Mouse (Mus musculus) Patski (cell line): ENCODE results near the gene Wfdc3. TPM values are rescaled to one million over a fixed set of nuclear protein-coding genes. Genes with fewer than 3 reads are reported as not detected.

Experiments used
- ATAC-seq: fragments of 100-300 bp; one replicate; pipeline ENCODE4 v1.8.0; 2021
- CTCF ChIA-PET: fragments of 350-600 bp; sonication (Branson Sonifier 250); formaldehyde crosslinking; loops from one replicate; lab custom pipeline; 2022; ENCODE audit warnings: inconsistent platforms; lab: Charles Lee
- POLR2A ChIA-PET: fragments of 350-600 bp; sonication (Branson Sonifier 250); formaldehyde crosslinking; loops from one replicate; lab custom pipeline; 2022; ENCODE audit warnings: antibody characterized with exemption, inconsistent platforms; lab: Charles Lee
- DNase-seq: peaks from one replicate; pipeline ENCODE4 v3.0.0-alpha.2; 2011; ENCODE audit warnings: low read depth, low spot score
- H3K27me3 ChIP-seq: fragments of 371-371 bp; one replicate; pipeline ENCODE4 v1.5.1; 2021
- CTCF ChIP-seq: fragments of 100-300 bp; IDR thresholded peaks from one replicate; pipeline ENCODE4 v1.5.1; 2021
- in situ Hi-C: fragments of 300-500 bp; cut with MboI; formaldehyde crosslinking; loops from 3 replicates; pipeline ENCODE4 v1.11.1; 2018; ENCODE audit warnings: low pct_unique_long_range_greater_than_20kb, mixed read lengths
- polyA plus RNA-seq: library from polyadenylated mRNA; unstranded; gene quantifications from one replicate; pipeline ENCODE4 v1.2.3, GENCODE M21; 2021

Gene Wfdc3
- polyA plus RNA-seq, 1 experiment from 2014 or later: 0.47 TPM

DNA sequence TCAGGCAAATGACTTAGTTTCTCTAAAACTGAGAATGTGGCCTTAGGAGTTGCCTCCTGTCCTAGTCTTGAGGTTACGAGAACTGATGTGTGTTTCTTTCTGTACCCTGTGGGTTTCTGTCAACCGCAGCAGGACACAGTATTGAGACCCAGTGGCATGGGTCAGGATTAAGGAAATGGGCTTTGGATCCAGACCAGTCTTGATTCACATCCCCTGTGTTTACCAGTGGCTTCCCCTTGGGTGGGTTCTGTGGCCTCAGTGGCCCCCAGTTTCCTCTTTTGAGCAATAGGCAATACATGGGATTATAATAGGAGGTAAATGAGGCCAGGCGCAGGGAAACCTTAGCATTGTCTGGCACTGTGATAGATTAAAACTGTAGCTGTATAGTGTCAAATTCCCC is 41.3 kb upstream of the Wfdc3 start:
- DNase-seq: no peak
- H3K27me3 ChIP-seq: no peaks in the 10 kb centered on the region
- CTCF ChIA-PET: interaction anchor here (1.0 to 2.9 kb wide), 4 partner anchors 11 to 56 kb away, joined by 3 to 17 read pairs (median 4); partner anchors contain the start of genes Acot8 and Zswim3
- TF ChIP-seq CTCF: no peak
- ATAC-seq: no peak
- POLR2A ChIA-PET: no interaction called here
- in situ Hi-C loops: no loop called here

GRCm38 (mm10) chr2:164786388-164786885 is 40.7 kb upstream of the Wfdc3 start:
- TF ChIP-seq CTCF: no peak
- H3K27me3 ChIP-seq: no peaks in the 10 kb centered on the region
- ChIA-PET POLR2A (interaction anchor here (1.2 to 1.3 kb wide), 2 partner anchors 13 to 92 kb away, joined by 3 to 6 read pairs; partner anchors contain the start of gene Pcif1), CTCF (interaction anchor here (1.0 to 1.5 kb wide), 3 partner anchors 12 to 56 kb away, joined by 3 to 5 read pairs (median 4); no protein-coding TSS in a partner anchor)
- DNase-seq (no peak), ATAC-seq (peak; percentile 17)
- in situ Hi-C loops: no loop called here

GRCm38 (mm10) chr2:164785481-164786387 is 40.0 kb upstream of the Wfdc3 start, which contains the start of gene Snx21:
Gene Snx21, plus strand, starts transcription at chr2:164785823.
- DNase-seq: peak; percentile 53
- ChIA-PET POLR2A (interaction anchor here (0.7 to 1.3 kb wide), 3 partner anchors 14 to 93 kb away, joined by 3 to 6 read pairs (median 3); partner anchors contain the start of gene Pcif1), CTCF (interaction anchor here (1.0 to 1.8 kb wide), 6 partner anchors 8 to 57 kb away, joined by 3 to 12 read pairs (median 4); no protein-coding TSS in a partner anchor)
- in situ Hi-C loops: no loop called here
- no peaks in the 10 kb centered on the region for H3K27me3 ChIP-seq
- ATAC-seq: peak; percentile 92
- TF ChIP-seq CTCF: no peak

- CTCF ChIA-PET: interaction anchor here (1.3 to 2.1 kb wide), 6 partner anchors 8 to 25 kb away, joined by 3 to 12 read pairs (median 4); no protein-coding TSS in a partner anchor
- ATAC-seq (no peak), DNase-seq (no peak)
Measured at GRCm38 (mm10) chr2:164784869-164785420, 39.2 kb upstream of the Wfdc3 start.

DNA sequence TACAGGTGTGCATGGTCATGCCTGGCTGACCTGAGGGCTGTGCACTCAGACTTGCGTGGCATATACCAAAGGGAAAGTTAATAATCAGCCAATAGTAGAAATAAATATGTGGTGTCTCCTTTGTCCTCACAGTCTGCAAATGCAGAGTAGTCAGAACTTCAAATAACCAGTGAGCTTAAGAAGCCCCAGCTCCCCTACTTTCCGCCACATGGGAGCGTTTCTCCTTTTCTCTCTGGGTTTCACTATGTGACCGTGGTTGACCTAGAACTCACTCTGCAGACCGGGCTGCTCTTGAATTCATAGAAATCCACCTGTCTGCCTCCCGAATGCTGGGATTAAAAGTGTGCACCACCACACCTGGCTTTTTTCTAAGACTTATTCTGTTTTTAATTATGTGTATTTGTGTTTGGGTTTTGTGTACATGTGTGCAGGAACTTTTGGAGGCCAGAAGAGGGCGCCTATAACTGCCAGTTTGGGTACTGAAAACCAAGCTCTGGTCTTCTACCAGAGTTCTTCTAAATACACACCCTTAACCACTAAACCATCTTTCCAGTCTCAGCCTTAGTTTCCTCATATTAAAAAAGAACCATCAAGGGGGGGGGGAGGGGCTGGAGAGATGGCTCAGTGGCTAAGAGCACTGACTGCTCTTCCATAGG is 38.3 kb upstream of the Wfdc3 start:
- ATAC-seq (no peak), DNase-seq (no peak)
- in situ Hi-C loops: no loop called here
- no peak for TF ChIP-seq CTCF
- ChIA-PET CTCF (interaction anchor here (1.3 to 2.1 kb wide), 3 partner anchors 10 to 15 kb away, joined by 4 to 9 read pairs (median 4); no protein-coding TSS in a partner anchor), POLR2A (interaction anchor here (1.0 kb wide), 1 partner anchor 25 kb away, joined by 3 read pairs; no protein-coding TSS in a partner anchor)
- H3K27me3 ChIP-seq: no peaks in the 10 kb centered on the region

More at GRCm38 (mm10) chr2:164784869-164785420, 39.2 kb upstream of the Wfdc3 start:
- in situ Hi-C loops: no loop called here
- no peaks in the 10 kb centered on the region for H3K27me3 ChIP-seq
- TF ChIP-seq CTCF: no peak
- POLR2A ChIA-PET: interaction anchor here (0.7 kb wide), 1 partner anchor 36 kb away, joined by 3 read pairs; no protein-coding TSS in a partner anchor

DNA sequence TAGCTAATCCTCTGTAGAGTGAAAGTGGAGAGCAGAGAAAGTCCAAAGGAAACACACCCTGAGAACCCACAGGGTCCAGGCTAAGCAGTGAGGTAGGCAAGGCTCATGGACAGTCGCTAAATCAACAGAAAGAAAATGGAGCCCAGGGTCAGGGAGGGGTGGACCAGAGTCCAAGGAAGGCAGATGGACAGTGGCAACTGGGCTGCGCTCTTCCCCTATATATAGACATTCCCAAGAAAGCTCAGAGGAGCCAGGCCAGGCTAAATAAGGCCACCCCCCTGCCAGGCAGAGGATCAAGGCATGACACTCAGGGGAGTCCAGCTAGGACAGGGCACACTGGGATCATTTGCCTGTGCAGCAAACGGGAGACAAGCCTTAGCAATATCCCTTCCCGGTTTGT is 36.1 kb upstream of the Wfdc3 start:
- ATAC-seq: no peak
- ChIA-PET CTCF (no interaction called here), POLR2A (no interaction called here)
- H3K27me3 ChIP-seq: no peaks in the 10 kb centered on the region
- no peak for TF ChIP-seq CTCF
- in situ Hi-C loops: no loop called here
- DNase-seq: no peak

DNA sequence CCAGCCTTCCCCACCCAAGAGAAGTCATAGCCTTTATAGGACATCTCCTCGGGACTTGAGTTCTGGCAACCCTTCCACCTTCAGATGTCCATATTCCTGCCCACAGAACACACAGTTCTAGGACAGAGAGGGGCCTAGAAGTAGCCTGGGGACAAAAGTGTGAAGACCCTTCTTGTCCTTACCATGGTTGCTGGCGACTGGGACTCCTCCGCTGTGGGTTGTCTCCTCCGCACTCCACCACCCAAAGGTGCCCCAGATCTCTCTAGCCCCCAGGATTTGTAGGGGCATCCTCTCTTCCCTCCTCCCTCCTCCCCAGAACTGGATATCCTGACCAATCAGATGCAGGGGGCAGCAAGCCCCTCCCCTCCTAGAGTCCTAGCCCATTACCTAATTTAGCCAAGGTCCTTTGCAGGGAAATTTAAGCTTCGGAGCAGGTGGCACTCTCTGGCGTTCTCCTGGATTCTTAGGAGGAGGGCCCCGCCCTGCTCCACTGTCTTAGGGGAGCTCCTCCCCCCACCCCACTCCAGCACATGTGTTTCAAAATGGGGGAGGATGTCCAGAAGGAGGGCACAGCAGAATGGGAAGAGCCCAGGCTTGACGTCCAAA is 33.9 kb upstream of the Wfdc3 start, which contains the start of gene Tnnc2:
Gene Tnnc2, minus strand, starts transcription at position 487 of the 606 bp plus-strand sequence.
- H3K27me3 ChIP-seq: no peaks in the 10 kb centered on the region
- CTCF ChIA-PET: interaction anchor here (1.4 kb wide), 1 partner anchor 14 kb away, joined by 6 read pairs; no protein-coding TSS in a partner anchor
- no peak for TF ChIP-seq CTCF
- POLR2A ChIA-PET: interaction anchor here (1.1 kb wide), 1 partner anchor 13 kb away, joined by 3 read pairs; no protein-coding TSS in a partner anchor
- in situ Hi-C loops: no loop called here
- ATAC-seq: no peak
- DNase-seq: no peak

DNA sequence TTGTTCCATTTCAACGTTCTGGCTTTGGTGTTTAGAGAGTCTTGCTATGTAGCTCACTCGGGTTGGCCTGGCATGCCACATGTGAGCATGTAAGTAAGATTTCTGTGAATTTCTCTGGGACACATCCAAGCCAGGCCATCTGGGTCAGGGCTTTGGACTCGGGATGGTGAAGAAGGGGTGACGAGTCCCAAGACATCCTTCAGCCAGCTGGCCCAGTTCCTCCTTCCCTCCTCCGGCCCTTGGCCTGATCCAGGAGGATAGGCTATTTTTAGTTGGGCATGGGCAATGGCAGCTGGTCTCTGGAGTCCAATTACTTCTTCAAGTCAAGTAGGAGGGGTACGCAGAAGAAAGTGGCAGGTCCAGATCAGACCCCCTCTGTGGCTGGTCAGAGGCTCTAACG is 33.1 kb upstream of the Wfdc3 start:
- no peak for TF ChIP-seq CTCF
- DNase-seq: no peak
- H3K27me3 ChIP-seq: no peaks in the 10 kb centered on the region
- CTCF ChIA-PET: interaction anchor here (0.8 kb wide), 1 partner anchor 30 kb away, joined by 3 read pairs; no protein-coding TSS in a partner anchor
- no peak for ATAC-seq
- in situ Hi-C loops: no loop called here
- POLR2A ChIA-PET: interaction anchor here (1.1 kb wide), 1 partner anchor 14 kb away, joined by 3 read pairs; no protein-coding TSS in a partner anchor

DNA sequence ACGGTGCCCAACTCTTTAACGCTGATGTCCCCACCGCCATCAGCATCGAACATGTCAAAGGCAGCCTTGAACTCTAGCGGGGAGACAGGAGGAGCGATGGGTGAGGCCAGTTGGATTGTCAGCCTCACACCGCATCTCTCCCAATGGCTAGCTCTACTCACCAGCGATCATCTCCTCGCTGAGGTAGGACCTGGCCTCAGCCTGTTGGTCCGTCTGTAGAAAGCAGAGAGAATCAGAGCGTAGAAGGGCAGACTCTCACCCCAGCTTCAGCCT is 32.2 kb upstream of the Wfdc3 start:
- ChIA-PET POLR2A (no interaction called here), CTCF (no interaction called here)
- DNase-seq (no peak), ATAC-seq (no peak)
- in situ Hi-C loops: no loop called here
- no peak for TF ChIP-seq CTCF
- H3K27me3 ChIP-seq: no peaks in the 10 kb centered on the region
